Mouse (Mus musculus) small intestine, adult 2 months (tissue): ENCODE data around the gene Meiob. TPM values are rescaled to one million over a fixed set of nuclear protein-coding genes. Genes with fewer than 3 reads are reported as not detected.

Source experiments
- H3K27ac ChIP-seq: fragments of 200-500 bp; 2 replicates; pipeline ENCODE4 v1.5.1; 2012; ENCODE audit warnings: low read depth, low read length, control low read depth, inconsistent platforms; ENCODE audit not compliant: insufficient read depth
- H3K27me3 ChIP-seq: fragments of 200-500 bp; 2 replicates; pipeline ENCODE4 v1.6.1; 2012; ENCODE audit warnings: mild to moderate bottlenecking, moderate library complexity, low read length, inconsistent platforms; ENCODE audit not compliant: control insufficient read depth, insufficient read depth
- H3K36me3 ChIP-seq: fragments of 200-500 bp; 2 replicates; pipeline ENCODE4 v1.6.1; 2012; ENCODE audit warnings: mild to moderate bottlenecking, low read length, control low read depth, inconsistent platforms; ENCODE audit not compliant: control insufficient read depth, insufficient read depth
- H3K4me1 ChIP-seq: fragments of 200-500 bp; 2 replicates; pipeline ENCODE4 v1.6.1; 2012; ENCODE audit warnings: low read length, inconsistent platforms, mixed read lengths; ENCODE audit not compliant: control insufficient read depth, insufficient read depth, insufficient read length
- H3K4me3 ChIP-seq: fragments of 200-500 bp; 2 replicates; pipeline ENCODE4 v1.5.1; 2012; ENCODE audit warnings: low read depth, mild to moderate bottlenecking, control low read depth, inconsistent platforms, low read length, moderate library complexity
- CTCF ChIP-seq: fragments of 200-500 bp; IDR thresholded peaks from 2 replicates; pipeline ENCODE4 v1.5.1; 2012; ENCODE audit warnings: low read depth, mild to moderate bottlenecking, control low read depth, inconsistent platforms, low read length, moderate library complexity, mixed read lengths; ENCODE audit not compliant: insufficient replicate concordance, insufficient read length; ENCODE audit errors: extremely low read depth
- POLR2A ChIP-seq: fragments of 200-500 bp; IDR thresholded peaks from 2 replicates; pipeline ENCODE4 v1.6.1; 2012; ENCODE audit warnings: low read depth, mild to moderate bottlenecking, control low read depth, inconsistent platforms, low read length, moderate library complexity
- WGBS: fragments of 180-500 bp; shearing (Covaris S2); methylation state at CpG from one replicate; pipeline ENCODE4 v1.1.7; 2018; 5-methylcytosine and 5-hydroxymethylcytosine counted together
- polyA plus RNA-seq: library from polyadenylated mRNA; depleted of rRNA; stranded (reverse); fragments of >200 nt; gene quantifications from 2 replicates; pipeline ENCODE4 v1.2.3, GENCODE M21; 2012

Meiob gene
- polyA plus RNA-seq, 1 experiment, result not detected

- TF ChIP-seq CTCF (no peak), POLR2A (no peak)
- H3K27me3 ChIP-seq, result no peaks in the 10 kb centered on the region
- H3K36me3 ChIP-seq, result no peaks in the 10 kb centered on the region
- WGBS, result 67% methylated on average over 4 of the region's 4 CpGs
- no peak overlapping the region for H3K4me3 ChIP-seq
- peaks cover 8% of the 10 kb centered on the region for H3K4me1 ChIP-seq
- H3K27ac ChIP-seq, result no peak overlapping the region
These were observed 69.8 kb downstream of the Meiob start for GRCm38 (mm10) chr17:24873695-24874404.

GRCm38 (mm10) chr17:24874405-24874745 is 70.3 kb downstream of the Meiob start:
- Histone ChIP-seq H3K36me3 (no peaks in the 10 kb centered on the region), H3K4me1 (peaks cover 8% of the 10 kb centered on the region), H3K27ac (no peak overlapping the region), H3K4me3 (no peak overlapping the region), H3K27me3 (no peaks in the 10 kb centered on the region)
- TF ChIP-seq CTCF, result no peak
- TF ChIP-seq POLR2A, result no peak
- WGBS, result 52% methylated on average over 1 of the region's 1 CpGs

GRCm38 (mm10) chr17:24874989-24875388 is 70.9 kb downstream of the Meiob start:
- H3K4me3 ChIP-seq, result no peak overlapping the region
- no peak overlapping the region for H3K27ac ChIP-seq
- no peaks in the 10 kb centered on the region for H3K27me3 ChIP-seq
- TF ChIP-seq CTCF (no peak), POLR2A (no peak)
- H3K36me3 ChIP-seq, result no peaks in the 10 kb centered on the region
- 53% methylated on average over 8 of the region's 8 CpGs for WGBS
- H3K4me1 ChIP-seq, result peaks cover 8% of the 10 kb centered on the region

- WGBS, result 39% methylated on average over 10 of the region's 10 CpGs
- H3K27ac ChIP-seq, result no peak overlapping the region
- H3K4me3 ChIP-seq, result no peak overlapping the region
- TF ChIP-seq CTCF, result no peak
- TF ChIP-seq POLR2A, result no peak
- H3K27me3 ChIP-seq, result no peaks in the 10 kb centered on the region
- H3K4me1 ChIP-seq, result peaks cover 8% of the 10 kb centered on the region
- peaks cover under 1% of the 10 kb centered on the region; the same call in 1 of the 2 replicates for H3K36me3 ChIP-seq
These were observed 73.4 kb downstream of the Meiob start for GRCm38 (mm10) chr17:24877336-24878116.

- WGBS, result 23% methylated on average over 5 of the region's 5 CpGs
- Histone ChIP-seq H3K27me3 (no peaks in the 10 kb centered on the region), H3K4me1 (peaks cover 8% of the 10 kb centered on the region), H3K4me3 (no peak overlapping the region), H3K36me3 (peaks cover 6% of the 10 kb centered on the region; the same call in 1 of the 2 replicates), H3K27ac (no peak overlapping the region)
- TF ChIP-seq CTCF (no peak), POLR2A (no peak)
These were observed 74.0 kb downstream of the Meiob start for GRCm38 (mm10) chr17:24878117-24878397.

GRCm38 (mm10) chr17:24878531-24878930 is 74.4 kb downstream of the Meiob start:
- Histone ChIP-seq H3K4me3 (no peak overlapping the region), H3K4me1 (peaks cover 8% of the 10 kb centered on the region), H3K36me3 (peaks cover 10% of the 10 kb centered on the region; the same call in 1 of the 2 replicates), H3K27ac (no peak overlapping the region), H3K27me3 (no peaks in the 10 kb centered on the region)
- WGBS, result 58% methylated on average over 8 of the region's 8 CpGs
- TF ChIP-seq CTCF (no peak), POLR2A (no peak)

GRCm38 (mm10) chr17:24881738-24882440 is 77.8 kb downstream of the Meiob start:
- Histone ChIP-seq H3K4me1 (peaks cover 14% of the 10 kb centered on the region), H3K27ac (no peak overlapping the region), H3K27me3 (no peaks in the 10 kb centered on the region), H3K4me3 (no peak overlapping the region), H3K36me3 (peaks cover 17% of the 10 kb centered on the region)
- 55% methylated on average over 7 of the region's 7 CpGs for WGBS
- no peak for TF ChIP-seq POLR2A
- peak; percentile 66; the same call in 1 of the 2 replicates for TF ChIP-seq CTCF

GRCm38 (mm10) chr17:24884391-24884790 is 80.3 kb downstream of the Meiob start:
- Histone ChIP-seq H3K4me1 (peaks cover 13% of the 10 kb centered on the region), H3K27ac (no peak overlapping the region), H3K36me3 (peaks cover 17% of the 10 kb centered on the region), H3K4me3 (no peak overlapping the region), H3K27me3 (no peaks in the 10 kb centered on the region)
- WGBS, result 86% methylated on average over 6 of the region's 6 CpGs
- no peak for TF ChIP-seq POLR2A
- TF ChIP-seq CTCF, result no peak
